Mouse (Mus musculus) layer of hippocampus, postnatal 14 days (tissue): ENCODE measurements around the gene Timp4. TPM values are rescaled to one million over a fixed set of nuclear protein-coding genes. Genes with fewer than 3 reads are reported as not detected.
A peak's percentile ranks its signal among the peaks of the same experiment; 100 is the strongest.

Experiments used
- DNase-seq, 2 experiments: peaks; one replicate each; pipeline ENCODE4 v3.0.0; 2021 to 2022; ENCODE audit warnings: low spot score in 2 of 2, mixed read lengths in 1 of 2
- long read RNA-seq, 2 experiments: library from polyadenylated mRNA; stranded (forward); transcript quantifications; one replicate each; pipeline ENCODE4 v2.0.0; 2021
- total RNA-seq, 2 experiments: library from RNA; stranded (reverse); gene quantifications; 2 replicates each; pipeline ENCODE4 v1.2.3; 2021

Timp4 gene
- total RNA-seq = 10 to 100 TPM; 25.2 to 34.6 TPM
- long read RNA-seq, experiment 1, full-length matches to known transcripts = 62 of 74 reads
- long read RNA-seq, experiment 1, partial matches to known transcripts = 3 of 74 reads
- long read RNA-seq, experiment 1, other reads (novel, unspliced or antisense) = 9 of 74 reads
- long read RNA-seq, experiment 2, full-length matches to known transcripts = 77 of 95 reads
- long read RNA-seq, experiment 2, partial matches to known transcripts = 2 of 95 reads
- long read RNA-seq, experiment 2, other reads (novel, unspliced or antisense) = 16 of 95 reads

DNA sequence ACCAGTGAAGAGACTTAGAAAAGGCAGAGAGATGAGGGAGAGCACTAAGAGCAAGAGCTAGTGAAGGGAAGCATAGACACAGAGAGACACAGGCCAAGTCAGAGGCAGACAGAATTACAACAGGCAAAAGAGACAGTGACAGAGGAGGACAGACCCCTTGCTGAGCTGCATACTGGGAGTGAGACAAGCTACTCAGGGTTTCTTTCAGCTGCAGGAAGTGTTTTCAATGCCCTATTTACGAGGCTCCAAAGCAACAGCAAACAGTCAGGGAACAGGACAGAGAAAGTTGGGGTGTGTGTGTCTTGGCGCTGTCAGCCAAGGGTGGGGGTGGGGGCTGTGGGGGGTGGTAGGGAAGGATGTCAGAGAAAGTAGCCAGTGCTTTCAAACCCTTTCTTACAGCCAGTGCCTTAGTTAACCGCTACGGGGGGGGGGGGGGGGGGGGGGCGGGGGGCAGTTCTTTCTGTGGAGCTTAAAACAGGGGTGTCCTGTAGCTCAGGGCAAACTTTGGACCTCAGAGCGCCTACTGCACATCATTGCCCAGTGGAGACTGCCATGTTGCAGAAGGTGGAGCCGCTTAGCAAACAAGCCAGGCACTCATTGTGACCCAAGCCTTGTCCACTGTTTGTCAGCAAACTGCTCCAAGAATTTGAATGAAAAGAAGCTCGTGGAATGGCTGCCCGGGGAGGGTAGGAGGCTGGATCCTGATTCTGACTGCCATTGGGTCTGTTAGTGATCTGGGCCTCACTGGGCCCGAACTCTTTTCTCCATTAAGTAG lies at the start of gene Timp4:
Timp4 (minus strand) TSS at position 107 of the 775 bp plus-strand sequence.
- DNase-seq = peak in 1 of 2 experiments; percentile 57

GRCm38 (mm10) chr6:115293877-115294276 lies 41.9 kb upstream of the Timp4 start:
- DNase-seq = no peak

GRCm38 (mm10) chr6:115292621-115293020 lies 40.6 kb upstream of the Timp4 start:
- peak in 1 of 2 experiments; percentile 54 for DNase-seq

DNA sequence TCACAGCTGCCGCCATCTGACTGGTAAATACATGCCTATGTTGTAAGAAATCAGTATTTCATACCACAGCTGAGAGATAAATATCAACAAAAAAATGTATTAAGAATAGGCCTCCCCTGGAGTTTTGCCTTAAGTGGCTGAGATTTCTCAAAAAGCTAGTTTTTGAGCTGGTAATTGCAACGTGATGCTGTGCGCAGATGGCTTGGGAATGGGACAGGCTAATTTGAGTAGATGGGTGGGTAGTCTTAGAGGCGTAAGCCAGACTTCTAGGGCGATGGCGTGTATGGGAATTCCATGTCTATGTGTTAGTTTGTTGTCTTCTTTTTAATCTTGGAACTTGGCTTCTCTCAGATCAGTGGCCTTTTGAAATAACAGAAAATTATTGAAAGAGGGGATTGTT lies 39.8 kb upstream of the Timp4 start:
- DNase-seq = no peak

- no peak for DNase-seq
These were observed 39.1 kb upstream of the Timp4 start for GRCm38 (mm10) chr6:115291068-115291467.

GRCm38 (mm10) chr6:115290561-115290960 lies 38.6 kb upstream of the Timp4 start:
- DNase-seq = no peak

GRCm38 (mm10) chr6:115288223-115288622 lies 36.2 kb upstream of the Timp4 start:
- DNase-seq = no peak

DNA sequence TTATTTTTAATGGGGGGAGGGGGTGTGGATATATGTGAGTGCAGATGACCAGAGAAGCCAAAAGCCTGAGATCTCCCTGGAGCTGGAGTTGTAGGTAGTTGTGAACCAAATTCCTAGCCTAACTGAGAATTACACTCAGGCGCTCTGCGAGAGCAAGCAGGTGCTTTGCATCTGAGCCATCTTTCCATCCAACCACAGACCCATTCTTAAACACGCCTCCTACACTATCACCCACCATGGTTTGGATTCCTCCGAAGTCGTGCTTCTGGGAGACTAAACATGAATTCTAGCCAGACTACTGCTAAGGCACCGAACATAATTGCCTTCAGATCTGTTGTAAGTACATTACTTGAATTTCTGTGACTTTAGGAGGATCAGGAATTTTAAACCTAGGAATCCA lies 34.4 kb upstream of the Timp4 start:
- no peak for DNase-seq

DNA sequence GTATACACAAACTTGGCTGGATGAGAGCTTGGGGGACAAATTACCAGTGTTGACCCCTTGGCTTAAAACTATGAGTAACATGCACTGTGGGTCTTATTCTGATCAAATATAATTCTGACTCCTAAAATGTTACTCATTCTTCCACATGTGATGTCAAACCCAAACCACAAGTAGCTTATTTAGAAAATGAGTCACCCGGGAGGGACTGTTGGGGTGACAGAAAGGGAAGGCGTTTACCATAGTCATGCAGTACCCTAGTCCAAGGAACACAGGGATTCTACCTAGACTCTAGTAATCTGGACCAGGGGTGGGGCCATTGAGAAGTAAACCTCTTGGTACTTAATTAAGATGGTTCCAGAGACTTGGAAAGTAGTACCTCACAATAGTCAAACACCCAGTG lies 32.1 kb upstream of the Timp4 start:
- no peak for DNase-seq

DNA sequence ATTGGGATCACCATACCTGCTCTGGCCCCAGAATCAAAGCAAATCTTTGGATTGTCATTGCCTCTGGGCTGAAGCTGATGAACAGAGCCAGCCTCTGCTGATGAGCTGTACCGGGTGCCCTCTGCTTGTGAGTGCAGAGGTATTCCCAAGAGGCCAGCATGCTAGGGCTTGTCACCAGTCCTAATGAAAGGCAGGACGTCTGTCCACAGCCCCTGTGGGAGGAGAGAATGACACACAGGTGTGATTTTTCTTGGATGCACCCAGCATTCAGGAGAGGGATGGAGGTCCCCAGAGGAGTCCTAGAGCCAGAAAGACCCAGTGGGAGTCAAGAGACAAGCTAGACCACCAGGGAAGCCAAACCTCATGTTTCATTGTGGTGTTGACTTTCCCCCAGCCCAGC lies 27.6 kb upstream of the Timp4 start:
- no peak for DNase-seq

DNA sequence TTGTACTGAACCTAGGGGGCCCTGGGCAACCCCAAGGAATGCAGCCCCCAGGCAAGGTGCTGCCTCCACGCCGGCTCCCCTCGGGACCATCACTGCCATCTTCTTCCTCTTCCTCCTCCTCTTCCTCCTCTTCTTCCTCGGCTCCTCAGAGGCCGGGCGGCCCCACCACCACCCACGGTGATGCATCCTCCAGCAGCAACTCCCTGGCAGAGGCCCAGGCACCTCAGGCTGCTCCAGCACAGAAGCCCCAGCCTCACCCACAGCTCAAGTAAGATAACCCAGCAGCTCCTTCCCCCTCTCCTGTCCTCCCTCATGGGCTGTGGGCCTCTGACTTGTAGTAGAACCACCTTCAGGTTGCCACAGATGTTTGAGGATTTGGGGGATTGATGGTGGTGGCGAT lies 26.1 kb upstream of the Timp4 start:
- DNase-seq = no peak

GRCm38 (mm10) chr6:115275116-115275815 lies 23.3 kb upstream of the Timp4 start:
- DNase-seq = no peak

DNA sequence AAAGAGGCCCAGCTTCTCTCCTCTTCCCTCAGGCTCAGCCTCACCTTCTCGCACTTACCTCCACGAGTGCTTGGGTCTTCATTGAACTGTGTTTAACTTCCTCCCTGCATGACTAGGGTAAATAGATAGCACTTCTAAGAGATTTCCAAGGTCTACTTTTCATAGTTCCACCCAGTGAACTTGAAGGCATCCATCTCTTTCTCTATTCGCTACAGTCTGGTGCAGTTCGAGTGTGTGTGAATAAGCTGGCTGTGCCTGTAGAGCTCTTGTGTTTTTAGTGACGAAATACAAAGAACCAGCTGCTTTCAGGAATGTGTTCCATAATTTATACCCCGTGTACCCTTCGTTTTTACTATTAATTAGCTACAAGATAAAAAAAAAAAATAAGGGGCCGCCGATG lies 22.7 kb upstream of the Timp4 start:
- no peak for DNase-seq

DNA sequence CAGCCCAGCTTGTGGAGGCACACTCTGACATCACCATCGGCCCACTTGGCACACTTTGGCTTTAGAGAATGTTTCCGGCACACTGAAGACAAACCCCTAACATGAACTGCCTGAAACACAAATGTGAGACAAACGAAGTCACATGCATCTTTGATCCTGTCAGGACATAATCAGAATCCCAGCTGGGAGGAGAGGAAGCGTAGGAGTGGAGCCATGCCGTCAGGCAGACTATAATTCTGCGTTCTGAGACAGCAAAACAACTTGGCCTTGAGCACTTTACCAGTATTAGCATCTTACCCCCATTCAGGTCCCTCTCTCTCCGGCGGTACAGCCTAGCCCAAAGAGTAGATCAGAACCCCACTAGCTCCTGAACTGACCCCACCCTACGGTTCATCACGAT lies 21.3 kb upstream of the Timp4 start:
- DNase-seq = no peak

GRCm38 (mm10) chr6:115271866-115272271 lies 19.9 kb upstream of the Timp4 start:
- DNase-seq = no peak

DNA sequence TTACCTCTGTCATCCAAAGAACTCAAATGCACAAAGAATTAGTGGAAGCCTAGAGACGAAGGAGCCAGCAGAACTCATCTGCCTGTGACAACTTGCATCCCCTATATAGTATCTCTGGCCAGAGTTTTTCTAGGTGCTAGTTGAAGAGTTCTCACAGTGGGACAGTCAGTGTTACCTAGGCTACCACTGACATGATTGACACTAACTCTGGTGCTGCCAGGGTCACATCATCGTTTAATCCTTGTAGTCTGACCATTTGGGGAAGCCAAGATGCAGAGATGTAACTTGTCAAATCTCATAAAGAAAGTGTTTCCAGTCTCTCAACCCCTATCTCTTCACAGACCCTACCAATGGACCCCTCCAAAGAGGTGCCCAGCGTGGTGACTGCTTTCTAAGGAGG lies 19.3 kb upstream of the Timp4 start:
- DNase-seq = no peak

DNA sequence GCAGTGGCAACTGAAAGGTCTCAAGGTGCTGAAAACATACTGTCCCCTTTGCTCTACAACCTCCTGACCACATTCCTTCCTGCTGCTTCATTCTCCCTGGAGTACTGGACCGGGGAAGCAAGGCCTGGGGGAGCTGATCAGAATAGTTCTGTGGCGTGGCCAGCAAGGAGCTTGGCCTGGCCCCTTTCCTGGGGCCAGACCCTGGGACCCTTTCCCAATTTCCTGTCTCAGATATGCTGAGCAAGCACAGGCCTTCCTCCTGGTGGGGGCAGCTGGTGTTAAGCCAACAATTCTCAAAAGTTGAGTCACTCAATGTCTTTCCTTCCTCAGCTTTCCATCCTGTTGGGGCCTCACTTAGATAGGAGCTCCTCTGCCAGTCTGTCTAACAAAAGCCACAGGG lies 18.1 kb upstream of the Timp4 start:
- DNase-seq = no peak

GRCm38 (mm10) chr6:115269561-115269960 lies 17.6 kb upstream of the Timp4 start:
- DNase-seq = no peak

GRCm38 (mm10) chr6:115268551-115269385 lies 16.8 kb upstream of the Timp4 start:
- no peak for DNase-seq

DNA sequence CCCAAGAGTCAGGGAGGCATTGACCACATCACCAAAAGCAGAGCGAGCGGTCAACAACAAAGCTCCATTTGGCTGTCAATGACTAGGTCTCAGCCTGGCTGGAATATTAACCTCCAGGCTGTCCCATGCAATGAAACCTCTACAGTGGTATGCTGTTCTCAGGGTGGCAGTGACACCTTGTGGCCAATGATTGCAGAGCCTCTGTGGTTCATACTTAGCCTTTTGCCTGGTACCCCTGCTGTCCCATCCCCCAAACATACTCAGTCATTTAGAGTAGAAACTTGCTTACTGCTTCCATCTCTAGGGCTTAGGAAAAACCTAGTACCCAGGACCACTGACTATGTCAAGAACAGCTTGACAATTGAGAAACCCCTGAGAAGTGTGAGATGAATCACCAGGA lies 15.9 kb upstream of the Timp4 start:
- peak; percentile 80 to 86 for DNase-seq

DNA sequence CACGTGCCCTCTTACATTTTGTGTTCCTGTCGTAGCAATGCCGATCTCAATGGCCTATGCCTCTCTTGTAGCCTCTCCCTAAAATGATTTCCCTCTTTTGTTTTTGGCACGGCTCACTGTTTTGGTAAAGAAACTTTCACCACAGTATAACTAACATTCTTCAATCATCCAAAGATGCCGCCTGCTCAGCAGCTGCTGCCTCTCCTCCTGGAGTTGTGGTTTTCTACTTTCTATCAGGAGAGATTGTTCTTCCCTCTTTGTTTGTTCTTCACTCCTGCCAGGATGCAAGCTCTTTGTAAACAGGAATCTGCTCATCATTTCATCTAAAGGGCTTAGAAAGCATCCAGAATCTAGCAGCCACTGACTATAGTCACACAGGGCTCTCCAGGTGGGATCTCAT lies 14.8 kb upstream of the Timp4 start:
- no peak for DNase-seq
